Mouse (Mus musculus): ENCODE data around the gene Map3k3.

DNA sequence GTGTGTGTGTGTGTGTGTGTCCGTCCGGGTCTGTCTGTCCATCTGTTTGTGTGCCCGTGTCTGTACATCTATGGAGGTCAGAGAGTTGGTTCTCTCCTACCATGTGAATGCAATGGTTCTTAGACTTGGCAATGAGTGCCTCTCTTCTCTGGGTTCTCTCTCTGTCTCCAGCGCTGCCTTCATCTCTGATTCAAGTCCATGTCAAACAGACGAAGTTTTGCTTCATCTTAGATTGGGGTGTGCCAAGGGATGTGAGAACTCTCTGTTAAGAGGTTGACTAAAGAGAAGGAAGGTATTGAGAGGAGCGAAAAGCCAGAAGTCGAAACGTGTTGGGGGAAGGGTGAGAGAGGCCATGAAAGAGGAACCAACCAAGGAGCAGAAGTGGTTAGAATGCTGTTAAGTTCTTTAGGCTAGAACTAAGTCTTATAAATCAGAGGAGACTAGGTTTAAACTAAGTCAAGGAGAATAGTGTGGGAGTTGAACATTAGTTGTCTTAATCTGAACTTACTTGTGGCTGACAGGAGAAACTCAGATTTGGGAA lies 21.7 kb downstream of the Map3k3 start:
- TF ChIP-seq CTCF (IDR thresholded peaks at IDR 0.05; ENCODE audit: low read depth, low read length) (no peak), POLR2A (IDR thresholded peaks at IDR 0.05; ENCODE audit: borderline replicate concordance, low read depth, low read length) (no peak)
